Mouse (Mus musculus) ZHBTc4 (cell line): ENCODE results near the gene Samd4b.
A peak's percentile ranks its signal among the peaks of the same experiment; 100 is the strongest.

ENCODE experiments used
- DNase-seq: peaks from one replicate; pipeline ENCODE4 v3.0.0-alpha.2; 2011; ENCODE audit warnings: low read depth, low spot score

Samd4b gene

DNA sequence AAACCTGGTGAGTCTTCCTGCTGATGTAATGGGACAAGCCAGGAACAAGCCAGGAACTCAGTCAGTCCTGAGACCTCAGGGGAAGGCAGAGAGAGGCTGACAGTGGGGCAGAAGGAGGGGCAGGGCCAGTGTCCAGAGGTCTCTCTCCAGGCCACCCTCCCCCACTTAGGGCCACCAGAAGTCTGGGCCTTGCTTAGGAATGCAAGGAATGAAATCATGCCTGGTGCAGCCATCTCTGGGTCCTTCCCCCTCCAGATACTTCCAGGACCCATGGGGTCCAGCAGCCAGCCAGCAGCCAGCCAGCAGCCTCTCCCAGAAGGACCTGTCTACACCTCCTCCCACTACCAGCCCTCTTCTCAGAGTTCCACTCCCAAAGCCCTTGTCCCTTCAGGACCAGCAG lies 10.3 kb downstream of the Samd4b start:
- no peak for DNase-seq

DNA sequence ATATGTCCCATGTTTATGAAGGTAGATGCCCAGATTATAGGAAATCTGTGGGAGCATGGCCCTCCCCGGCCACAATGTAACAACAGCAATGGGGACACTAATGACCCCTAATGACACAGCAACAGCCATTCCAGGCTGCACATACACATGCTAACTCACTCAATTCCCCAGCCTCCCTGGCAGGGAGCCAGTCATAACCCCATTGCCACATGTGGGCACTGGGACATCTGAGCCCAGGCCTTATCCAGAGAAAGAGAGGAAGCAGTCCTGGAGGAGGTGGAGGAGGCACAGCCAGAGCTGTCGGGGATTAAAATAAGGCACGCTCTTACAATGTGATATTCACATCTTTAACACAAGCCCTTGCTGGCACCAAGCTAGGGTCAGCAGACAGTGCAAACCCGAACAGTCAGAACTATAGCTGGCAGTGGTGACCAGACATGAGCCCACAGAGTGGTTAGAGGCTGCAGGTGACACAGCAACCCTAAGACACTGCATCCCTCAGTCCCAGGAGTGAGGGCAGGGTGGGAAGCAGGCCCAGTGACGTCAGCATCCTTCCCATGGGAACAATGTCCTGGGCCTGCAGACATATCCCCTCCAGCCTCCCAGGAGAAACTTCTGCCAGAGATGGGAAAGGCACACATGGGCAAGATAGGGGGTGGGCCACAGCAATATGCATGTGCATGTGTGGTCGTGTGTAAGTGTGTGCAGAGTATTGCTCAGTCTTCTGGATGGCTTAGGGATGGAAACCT lies 11.1 kb downstream of the Samd4b start:
- no peak for DNase-seq

DNA sequence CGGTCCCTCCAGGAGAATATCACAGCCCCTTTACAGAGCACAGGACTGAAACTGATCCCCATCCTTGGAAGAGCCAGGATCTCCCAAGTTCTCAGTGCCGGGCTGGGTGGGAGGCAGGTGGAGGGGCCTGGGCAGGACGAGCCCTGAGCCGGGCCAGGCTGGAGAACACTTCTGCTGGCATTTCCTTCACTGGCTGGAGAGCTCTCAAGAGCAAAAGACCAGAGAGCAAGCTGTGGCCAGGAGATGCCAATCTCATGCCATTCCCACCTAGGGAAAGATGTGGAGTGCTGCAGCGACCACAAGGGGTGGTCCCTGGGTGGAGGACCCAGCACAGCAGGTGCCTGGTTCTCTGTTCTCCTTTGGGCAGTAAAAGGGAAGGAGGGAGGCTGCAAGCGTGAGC lies 12.9 kb downstream of the Samd4b start:
- DNase-seq = no peak

DNA sequence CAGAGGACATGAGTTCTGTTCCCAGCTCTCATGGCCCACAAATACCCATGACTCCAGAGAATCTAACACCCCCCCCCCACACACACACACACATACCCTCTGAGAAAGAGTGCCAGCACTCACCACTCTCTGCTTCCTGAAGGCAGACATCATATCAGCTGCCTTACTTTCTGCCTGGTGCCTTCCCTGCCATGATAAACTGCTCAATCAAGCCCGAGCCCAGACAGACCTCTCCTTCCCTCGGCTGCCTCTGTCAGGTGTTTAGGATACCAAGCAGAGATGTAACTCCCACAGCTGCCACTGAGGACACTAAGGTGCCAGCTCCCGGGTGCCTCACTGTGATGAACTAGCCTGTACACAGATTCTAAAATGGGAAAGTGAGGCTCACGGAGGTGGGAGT lies 13.5 kb downstream of the Samd4b start:
- no peak for DNase-seq

DNA sequence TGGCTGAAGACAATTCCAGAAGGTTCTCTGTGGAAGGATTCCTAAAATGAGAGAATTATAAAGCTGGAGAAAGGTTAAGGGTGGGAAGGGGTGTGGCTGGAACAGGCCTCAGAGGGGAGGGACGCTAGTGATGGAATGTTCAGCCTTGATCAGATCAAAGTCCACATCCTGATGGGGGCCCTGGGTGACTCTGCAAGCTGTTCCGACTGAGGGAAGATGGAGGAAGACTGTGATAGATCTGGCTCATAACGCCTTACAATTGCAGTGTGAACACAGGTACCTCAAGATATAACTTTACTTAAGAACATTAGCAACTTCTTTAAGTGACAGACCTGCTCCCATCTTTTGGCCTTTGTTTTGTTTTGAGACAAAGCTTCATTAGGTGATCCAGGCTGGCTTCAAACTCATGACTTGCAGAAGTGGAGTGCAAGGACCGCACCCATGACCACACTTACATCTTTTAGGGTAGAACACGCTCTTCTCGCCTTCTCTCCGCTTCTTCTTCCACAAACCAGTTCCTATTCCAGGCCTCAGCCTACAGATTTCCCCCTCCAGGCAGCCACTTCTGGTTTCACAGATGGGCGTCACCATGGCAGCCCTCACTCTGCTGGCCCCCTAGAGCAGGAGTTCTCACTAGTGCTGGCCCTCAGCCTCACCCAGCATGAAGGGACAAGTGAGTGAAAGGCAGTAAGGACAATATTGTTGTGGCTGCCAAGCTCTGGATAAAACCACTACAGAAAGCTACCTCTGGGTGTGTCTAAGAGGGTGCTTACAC lies 14.2 kb downstream of the Samd4b start:
- no peak for DNase-seq

DNA sequence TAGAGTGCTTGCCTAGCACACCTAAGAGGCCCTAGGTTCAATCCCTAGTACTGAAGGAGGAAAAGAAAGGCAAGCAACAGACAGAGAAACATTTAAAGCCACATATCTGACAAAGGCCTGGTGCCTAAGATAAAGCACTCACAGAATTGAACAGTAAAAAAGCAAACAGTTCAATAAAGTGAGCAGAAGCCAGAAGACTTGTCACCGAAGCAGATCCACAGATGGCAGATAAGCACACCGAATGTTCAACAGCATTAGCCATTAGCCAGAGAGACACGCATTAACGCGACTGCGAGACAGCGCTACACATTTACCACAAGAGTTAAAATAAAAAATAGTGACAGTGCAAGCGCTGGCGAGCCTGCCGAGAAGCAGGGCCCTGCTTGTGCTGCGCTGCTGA lies 15.1 kb downstream of the Samd4b start:
- no peak for DNase-seq

DNA sequence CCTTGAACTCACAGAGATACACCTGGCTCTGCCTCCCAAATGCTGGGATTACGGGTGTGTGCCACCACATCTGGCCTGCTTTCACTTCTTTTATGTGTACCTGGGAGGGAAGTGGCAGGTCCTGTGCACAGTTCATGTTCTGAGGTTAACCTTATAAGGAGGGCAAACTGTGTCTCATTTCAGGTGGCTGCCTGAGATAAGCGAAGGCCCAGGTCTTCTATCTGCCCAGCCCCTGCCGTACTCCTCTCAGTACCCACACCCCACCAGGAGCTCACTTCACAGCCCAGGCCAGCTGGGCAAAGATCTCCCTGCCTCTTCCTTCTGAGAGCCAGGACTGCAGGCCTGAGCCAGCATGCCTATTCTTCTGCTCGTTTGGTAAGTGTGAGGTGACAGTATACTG lies 16.2 kb downstream of the Samd4b start:
- DNase-seq = no peak

DNA sequence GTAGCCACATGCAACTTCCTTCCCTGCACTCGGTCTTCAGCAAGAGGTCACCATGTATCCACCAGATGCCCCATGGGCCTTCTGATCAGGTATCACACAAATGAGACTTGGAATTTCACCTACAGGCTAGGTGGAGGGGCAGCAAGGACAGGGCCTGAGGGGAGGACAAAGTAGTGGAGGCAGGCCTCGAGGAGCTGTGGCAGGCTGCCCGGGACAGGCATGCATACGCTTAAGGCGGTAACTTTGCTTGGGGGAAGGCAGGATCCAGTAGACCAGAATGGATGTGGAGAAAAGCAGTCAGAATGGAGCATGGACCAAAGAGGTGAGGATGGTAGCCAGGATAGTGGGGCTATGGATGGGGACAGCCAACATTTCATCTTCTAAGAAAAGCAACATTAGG lies 18.1 kb downstream of the Samd4b start:
- DNase-seq = no peak

DNA sequence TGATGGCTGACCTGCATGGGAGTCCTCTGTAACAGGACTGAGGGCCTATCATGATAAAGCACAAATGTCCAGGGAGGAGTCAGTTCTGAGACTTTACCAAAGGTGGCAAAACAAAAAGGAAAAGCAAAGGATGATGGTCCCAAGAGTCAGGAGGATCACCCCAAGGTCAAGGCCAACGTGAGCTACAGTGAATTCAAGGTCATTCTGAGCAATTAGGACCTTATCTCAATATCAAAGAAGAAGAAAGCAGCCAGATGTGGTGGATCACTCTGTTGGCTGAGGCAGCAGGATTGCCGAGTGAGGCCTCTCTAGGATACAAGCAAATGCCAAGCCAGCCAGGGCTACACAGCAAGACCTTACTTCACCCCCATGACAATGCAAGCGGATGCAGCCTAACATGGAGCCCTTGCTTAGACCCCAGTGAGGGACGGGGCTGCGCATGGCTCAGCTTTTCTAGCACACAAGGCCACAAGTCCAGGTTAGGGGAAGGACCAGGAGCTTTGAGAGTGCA lies 19.3 kb downstream of the Samd4b start:
- DNase-seq = peak; percentile 95

DNA sequence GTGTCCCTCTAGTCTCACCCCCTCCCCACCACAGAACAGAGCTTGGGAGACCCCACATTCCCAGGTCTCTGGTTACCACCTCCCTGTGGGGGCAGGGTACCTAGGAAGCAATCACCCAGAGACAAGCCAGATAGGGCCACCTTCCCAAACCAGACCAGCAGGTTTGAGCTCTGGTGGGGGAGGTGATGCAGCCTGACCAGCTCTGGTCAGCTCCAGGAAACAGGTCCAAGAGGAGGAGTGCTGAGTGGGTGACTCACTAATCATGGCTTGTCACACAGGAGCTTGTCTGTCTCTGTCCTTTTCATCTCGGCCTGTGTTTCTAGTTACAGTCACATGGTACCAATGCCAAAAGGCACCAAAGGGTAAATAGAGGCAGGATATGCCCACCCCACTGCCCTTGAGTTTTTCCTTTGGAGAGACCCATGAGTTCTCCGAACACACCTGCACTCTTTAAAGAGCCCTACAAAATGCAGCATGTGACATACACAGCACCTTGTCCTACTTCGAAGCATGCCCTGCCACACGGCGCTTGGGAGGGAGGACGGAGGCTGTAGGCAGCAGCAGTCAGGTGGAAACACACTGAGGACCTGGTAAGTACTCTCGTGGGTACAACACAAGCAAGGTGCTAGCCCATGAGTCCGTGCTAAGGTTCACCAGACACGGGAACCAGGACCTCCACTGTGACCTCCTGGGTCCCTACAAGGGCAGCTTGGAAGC lies 20.0 kb downstream of the Samd4b start:
- DNase-seq = no peak

DNA sequence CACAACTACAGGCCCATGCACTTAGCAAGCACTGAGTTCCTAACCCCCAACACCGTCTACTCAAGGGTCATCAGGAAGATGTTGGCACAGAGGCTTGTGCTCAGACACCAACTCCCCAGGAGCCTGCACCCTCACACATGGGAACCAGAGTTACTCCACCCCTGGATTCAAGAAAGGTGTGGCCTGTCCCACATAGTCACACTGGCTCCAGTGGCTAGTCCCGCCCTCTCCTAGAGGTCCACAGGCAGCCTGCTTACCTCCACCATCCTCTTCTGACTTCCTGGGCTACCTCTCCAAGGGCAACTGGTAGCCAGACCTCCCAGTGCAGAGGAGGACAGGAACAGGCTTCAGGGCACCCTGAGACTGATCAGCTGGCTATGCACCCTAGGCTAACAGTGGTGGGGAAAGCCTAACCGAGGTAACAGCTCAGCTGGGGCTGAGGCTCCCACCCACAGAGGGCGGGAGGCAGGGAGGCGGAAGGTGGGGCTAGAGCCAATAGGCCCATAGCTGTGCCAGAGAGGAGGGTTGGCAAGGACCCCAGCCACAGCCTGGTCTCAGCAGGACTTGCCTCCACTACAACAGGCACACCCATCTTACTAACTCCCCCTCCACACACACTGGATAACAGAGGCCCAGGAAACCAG lies 21.6 kb downstream of the Samd4b start:
- no peak for DNase-seq

DNA sequence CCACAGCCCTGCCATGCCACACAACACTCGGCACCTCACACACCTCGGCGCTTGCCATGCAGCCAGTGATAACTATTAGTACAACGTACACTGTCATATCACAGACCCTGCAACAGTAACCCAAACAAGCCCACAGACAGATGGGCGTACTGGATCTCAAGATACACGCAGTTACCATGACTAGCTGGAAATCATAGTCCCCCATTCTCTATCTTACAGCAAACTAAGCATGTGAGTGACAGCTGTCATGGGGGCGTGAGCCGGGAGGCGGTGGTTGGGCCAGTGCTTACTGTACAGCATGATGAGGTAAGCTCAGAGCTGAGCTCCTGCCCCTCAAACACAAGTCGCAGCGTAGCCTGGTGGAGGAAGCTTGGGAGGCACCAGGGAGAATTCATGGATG lies 22.3 kb downstream of the Samd4b start:
- DNase-seq = no peak

DNA sequence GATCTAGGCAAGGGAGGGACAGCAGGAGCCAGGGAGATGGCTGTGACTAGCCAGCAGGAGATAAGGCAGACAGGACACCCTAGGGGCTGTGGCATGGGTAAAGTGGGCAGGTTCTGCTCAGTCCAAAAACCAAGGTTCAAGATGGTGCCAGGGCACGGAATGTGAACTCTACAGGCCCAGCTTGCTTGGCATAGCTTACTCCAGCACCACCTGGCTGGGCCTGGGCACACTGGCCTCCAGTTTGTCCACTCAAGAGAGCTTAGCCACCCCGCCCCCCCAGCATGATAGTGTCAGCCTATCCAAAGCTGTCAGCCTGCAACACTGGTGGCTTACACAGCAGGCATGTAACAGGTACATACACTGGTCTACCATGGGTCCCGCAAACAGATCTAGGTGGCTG lies 24.7 kb downstream of the Samd4b start:
- DNase-seq = no peak

DNA sequence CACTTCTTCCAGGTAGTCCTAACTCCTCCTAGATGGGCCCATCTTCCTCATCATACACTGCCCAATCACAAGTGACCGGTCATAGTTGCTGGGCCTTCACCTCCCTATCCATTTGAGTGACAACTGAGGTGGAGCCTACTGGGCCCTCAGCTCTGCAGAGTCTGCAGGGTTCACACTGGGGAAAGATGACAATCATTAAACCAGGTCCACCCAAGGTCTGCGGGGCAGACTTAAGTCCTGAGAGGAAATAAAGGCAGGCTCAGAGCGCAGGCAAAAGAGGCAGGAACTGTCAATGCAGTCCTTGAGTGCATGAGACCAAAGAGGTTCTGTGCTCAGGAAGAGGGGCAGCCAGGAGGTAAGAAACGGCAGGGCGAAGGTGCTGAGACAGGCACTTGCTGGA lies 25.3 kb downstream of the Samd4b start:
- no peak for DNase-seq

DNA sequence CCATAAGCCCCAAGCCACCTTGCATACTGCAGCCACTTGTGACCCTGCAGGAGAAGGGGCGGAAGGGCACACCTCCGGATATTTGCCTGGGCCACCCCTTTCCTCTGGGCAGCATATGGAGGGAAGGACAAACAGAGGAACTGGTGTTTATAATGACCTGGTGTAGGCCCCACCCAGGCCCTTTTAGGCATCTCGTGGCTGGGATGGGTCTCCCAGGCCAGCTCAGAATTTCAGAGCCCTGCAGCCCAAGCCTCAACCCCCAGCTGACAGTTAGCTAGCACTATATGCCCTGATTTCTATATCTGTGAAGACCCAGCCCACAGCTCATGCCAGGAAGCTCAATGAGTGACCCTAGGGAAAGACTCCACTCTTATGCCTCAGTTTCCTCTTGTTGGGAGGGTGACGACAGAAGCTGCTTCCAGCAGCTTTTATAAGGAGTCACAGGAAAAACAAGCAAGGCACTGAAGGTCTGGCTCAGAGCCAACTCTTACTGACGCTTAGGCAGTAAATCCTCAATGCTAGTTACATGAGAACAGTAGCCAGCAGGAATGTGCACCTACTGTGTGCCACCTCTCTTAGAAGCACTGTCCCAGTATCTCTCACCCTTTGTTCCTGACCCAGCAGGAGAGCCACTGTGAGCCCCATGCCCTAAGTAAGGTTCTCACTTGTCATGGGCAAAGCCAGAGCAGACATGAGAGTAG lies 26.8 kb downstream of the Samd4b start:
- peak; percentile 57 for DNase-seq

DNA sequence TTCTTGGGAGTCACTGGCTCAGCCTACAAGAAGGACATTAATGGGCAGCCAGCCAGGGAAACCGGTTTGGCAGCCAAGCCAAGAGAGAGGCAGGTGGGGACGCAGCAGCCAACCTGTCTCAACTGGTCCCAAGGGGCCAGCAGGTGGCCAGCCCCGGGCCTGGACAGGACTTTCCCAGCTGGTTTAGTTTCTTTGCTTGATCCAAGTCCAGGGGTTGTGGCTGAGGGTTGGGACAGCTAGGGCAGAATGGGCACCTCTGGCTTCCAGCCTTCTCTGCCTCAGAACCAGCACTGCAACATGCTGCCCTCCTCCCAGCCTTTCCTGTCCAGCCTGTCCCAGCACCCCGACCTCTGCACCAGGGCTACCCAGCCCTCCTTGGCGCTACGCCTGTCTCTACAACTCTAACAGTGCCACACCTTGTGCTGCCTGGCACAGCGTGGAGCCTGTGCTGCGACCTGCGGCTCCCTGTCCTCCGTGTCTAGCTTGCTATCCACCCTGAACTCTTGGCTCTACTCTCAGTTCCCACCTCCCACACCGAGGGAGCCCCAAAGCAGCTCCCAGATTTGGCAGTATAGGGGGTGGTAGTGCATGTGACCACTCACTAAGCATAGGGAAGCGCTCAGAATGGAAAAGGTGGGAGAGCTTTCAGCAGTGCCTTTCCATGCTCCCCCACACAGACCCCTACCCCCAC lies 27.5 kb downstream of the Samd4b start:
- DNase-seq = no peak

DNA sequence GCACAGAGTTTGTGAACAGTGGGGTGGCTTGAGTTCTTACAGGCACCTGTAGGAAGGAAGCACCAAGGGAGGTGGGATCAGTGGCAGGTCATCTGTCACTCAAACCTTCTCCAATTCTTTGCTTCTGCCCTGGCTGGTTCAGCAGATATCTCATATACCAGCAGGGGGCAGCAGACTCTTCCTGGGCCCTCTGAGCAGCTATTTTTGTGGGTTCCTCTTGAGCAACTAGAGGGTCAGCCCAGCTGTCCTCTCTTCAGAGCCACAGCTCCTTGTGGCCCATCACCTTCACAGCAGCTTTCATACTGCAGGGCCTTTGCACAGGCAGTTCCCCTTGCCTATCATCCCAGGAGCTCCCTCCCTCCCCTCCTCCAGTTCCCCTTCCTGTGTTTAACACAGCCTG lies 29.7 kb downstream of the Samd4b start:
- peak; percentile 79 for DNase-seq

DNA sequence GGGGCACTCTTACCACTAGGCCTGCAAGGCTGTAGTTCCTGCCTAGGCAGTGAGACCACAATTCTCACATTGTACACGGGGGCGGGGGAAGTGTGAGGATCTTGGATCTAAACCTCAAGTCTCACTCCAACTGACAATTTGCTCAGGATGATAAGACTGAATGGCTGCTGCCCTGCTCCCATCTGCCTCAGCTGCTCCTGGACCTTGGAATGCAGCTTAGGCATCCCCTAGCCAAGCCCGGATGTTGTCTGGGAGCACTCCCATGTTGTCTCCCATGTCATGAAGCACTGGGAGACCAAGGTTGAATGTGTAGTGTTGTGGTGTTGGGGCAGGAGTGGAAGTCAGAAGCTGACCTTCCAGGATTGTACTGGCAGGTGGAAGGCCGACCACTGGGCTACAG lies 30.4 kb downstream of the Samd4b start:
- DNase-seq = no peak

DNA sequence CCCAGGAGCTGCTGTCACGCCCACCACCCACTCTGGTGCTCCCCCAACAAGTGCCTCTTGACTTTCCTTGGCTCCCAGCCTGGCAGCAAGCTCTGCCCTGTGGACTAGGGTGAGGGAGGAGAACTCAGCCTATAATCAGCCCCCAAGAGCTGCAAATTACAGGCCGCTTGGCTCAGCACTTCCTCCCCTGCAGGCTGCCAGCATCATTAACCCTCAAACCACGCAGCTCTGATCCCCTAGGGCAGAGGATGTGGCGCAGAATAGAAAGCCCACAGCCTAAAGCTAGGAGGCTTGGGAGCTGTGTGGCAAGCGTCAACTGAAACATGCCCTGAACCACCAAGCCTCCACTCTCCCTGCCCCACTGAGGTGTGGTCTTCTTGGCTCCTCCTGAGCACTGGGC lies 32.5 kb downstream of the Samd4b start:
- no peak for DNase-seq

DNA sequence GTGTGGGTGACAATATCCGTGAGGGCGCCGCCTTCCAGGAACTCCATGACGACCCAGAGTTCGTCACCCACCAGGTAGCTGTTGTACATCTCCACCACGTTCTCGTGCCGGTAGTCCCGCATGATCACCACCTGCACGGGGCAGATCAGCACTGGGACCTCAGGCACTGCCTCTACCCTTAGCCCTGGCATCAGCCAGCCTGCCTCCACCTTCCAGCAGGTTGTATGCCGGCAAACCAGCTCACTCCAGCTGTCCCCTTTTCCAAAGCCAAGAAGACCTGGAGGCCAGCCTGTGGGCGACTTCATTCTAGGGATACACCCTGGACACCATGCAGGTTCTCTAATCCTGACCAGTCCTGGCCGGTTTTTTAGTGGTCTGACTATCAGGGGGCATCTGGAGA lies 35.0 kb downstream of the Samd4b start:
- no peak for DNase-seq

DNA sequence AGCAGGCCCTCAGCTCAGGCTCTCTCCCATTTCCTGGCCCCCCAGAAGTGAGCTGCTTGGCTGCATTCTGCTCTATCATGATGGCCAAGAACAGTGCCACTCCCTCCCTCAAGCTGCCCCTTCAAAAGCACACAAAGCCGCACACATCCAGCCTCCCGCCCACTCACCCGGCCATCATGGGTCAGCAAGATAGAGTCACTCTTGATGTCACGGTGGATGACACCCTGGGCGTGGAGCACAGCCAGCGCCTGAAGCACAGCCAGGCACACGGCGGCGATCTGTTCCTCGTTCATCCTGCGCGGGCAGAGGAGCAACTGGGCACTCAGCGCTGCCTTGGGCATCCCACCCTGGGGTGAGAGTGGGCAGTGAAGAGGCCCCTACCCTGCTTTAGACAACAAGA lies 35.6 kb downstream of the Samd4b start:
- no peak for DNase-seq
